Mouse (Mus musculus) 416B (cell line): Measurements from ENCODE around the gene Gm47429.
"Not testable (repeated sequence)": the region's sequence is repeated elsewhere in the genome, so short reads cannot be mapped to it uniquely, and the experiment has no call there.

Experiments used
- DNase-seq: peaks from one replicate; pipeline ENCODE4 v3.0.0; 2011; ENCODE audit warnings: low read depth

The Gm47429 gene

DNA sequence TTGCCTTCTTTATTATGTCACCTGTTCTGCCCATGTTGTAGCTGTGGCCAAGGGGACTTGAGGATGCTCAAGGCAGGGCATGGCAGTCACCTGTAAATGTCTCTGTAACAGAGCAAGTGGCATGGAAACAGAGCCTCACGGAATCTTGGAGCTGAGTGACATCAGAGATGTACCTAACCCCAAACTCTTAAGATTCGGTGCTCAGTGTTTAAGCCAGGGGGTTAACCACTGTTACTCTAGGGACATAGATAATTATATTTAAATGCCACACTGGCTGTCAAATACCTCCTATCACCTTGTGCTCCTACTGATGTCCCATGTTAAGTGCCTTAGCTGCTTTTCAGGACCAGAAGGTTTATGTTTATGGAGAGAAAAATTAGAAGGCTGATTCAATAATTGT lies at the start of gene Gm47429:
TSS of gene Gm47429 (minus strand) at position 101 of the 400 bp plus-strand sequence.
- DNase-seq, result no peak

DNA sequence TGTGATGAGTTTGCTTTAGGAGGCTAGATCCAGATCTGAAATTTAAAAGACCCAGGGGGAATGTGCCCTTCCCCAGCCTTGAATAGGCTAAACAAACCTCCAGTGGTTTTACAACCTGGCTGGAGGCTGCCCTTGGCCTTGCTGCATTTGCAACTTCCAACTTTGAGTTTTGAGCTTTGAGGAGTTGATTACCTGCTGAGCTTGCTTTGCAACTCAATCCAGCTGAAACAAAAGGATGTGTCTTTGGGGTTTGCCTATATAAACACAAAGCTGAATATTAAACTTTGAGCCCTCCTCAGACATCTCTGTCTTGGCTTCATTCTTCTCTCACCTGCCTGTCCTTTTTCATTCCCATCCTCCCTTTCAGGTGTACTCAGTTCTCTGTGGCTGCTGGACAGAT lies 44.8 kb upstream of the Gm47429 start:
- DNase-seq, result not testable (repeated sequence)

DNA sequence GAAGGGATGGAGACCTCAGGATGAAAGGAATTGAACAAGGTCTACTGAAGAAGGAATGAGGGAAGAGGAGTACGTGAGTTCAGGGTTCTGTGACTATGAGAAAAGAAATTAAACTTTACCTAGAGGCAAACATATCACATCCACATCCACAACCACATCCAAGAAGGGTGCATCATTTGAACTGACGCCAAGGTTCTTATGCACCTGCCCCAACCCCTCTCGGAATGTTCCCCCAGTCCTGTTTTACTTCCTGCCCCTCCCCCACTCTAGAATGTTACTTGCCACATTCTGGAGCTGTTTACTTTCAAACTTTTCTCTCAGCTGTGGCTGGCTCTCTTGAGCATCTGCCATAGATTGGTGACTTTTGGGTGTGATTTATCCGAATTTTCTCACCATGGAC lies 23.3 kb upstream of the Gm47429 start, which contains the start of gene Nutm2:
TSS of gene Nutm2 (plus strand) at position 301 of the 400 bp plus-strand sequence.
- DNase-seq, result no peak

DNA sequence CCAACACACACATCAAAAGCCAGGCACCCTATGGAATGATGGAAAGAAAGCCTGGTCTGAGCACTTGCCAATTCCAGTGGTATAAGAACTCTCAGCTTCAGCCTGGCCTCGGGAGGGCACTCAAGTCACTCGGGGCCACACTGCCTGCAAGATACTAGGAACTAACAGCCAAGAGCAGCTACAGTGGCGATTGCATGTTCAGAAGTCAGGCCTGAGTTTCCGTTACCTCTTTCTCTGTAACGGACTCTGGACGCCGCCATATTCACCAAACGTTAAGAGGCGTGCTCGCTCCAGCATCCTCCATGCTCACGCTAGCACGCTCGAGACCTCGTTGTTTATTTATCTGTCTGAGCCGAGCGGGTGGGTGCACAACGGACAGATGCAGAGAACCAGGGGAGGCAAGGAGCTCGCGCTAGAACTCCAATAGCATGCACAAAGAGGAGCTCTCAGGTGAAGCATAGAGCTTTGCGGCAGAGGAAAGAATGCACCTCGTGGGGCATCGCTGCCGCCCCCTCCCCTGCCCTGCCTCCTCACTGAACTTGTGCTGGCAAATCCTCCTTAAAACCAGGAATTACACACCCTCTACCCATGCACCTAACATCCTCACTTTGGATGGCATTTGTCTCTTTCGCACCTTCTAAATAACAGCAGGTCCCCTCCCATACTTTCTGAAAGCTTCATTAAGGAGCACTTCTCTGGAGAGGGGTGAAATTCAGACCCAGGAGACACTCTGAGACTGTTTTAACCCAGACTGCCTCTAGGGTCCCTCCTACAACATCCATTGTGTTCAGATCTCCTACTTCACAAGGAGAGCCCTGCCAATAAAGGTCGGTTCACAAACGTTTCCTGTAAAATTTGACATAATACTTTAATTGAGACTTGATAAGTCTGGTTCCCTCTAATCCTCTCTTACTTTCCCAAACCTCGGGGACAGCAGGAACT lies 21.2 kb upstream of the Gm47429 start:
- DNase-seq, result no peak

DNA sequence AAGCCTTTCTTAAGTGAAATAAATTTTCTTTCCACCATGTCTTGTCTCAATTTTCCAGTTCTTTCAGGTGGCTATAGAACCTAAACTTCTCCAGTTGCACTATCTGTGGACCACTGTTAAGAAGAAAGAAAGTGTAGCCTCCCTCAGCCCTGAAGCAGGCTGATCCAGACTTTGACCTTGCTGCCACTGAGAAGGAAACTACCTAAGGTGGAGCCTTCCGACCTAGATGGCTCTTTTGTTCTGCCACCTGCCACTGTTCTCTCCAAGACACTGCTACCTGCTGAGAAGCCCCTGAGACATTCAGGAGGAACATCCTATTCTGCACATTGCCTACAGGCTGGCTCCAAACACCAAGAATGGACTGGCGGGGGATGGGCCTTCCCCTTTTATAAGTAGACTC lies 16.7 kb upstream of the Gm47429 start:
- DNase-seq, result not testable (repeated sequence)

DNA sequence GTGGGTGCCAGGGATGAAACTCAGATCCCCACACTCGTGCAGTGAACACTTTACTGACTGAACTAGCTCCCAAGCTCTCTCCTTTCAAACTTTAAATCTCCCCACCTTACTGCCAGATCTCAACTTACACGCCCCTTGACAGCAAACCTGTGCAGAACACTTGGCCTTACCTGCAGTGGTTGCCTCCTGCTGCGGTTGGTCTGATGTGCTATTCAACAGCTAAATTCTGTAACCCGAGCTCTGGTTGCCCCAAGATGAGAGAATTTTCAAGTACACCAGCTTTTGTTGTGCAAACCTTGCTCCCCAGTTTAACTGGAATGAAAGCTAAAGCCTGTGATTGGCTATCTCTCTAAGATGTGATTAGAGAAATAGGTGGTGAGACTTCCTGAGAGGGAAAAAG lies 9.7 kb upstream of the Gm47429 start:
- no peak for DNase-seq

DNA sequence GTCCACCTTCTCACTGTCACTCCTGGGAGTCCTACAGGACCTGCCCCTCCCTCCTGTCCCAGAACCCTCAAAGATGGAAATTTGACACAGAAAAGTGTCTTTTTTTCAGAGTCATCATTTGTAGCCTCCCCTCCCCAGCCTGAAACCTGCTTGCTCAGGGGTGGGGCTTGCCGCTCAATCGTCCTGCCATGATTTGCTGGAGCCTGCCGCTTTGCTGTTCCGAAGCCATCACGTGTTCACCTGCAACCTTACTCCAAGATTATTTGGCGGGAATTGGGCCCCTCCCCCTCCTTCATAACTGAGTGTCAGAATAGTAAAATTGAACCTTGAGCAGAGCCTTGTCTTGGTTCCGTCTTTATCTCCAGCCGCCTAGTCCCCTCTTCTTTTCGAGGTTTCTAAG lies 8.6 kb upstream of the Gm47429 start:
- DNase-seq, result not testable (repeated sequence)

DNA sequence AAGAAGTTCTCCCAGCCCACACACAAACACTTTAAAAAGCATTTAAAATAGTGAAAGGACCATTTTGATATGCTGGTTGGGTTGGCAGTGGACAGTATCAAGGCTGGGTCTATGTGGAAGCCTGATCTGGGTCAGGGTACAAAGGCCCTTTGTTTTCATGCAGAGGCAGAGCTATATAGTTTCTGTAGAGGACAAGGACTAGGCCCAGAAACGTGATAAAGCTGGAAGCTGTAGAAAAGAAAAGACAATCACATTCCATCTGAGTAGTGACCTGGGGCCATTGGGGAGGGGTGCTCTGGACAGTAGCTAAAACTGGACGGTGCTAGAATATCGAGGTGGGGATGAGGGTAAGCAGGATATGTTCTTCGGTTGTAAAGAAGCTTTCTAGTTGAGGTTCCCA lies 1.5 kb upstream of the Gm47429 start:
- DNase-seq, result no peak

DNA sequence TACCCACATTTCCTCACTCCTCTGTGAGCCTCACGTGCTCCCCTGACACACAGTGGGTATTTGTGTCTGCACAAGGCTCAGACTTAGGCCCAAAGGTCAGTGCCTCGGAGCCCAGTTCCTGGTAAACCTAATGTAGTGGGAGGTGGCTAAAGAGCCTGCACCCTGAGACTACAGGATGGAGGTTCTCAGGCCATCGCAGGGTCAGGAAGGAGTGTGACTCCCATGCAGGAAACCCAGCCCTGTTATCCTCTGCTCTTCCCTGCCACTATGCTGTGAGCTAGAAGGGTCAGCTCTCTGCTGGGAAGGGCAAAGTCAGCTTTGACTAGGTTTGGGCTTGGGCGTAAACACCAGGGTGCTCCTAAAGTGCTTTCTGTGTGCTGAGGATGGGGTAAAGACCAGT lies 17.0 kb downstream of the Gm47429 start:
- no peak for DNase-seq

DNA sequence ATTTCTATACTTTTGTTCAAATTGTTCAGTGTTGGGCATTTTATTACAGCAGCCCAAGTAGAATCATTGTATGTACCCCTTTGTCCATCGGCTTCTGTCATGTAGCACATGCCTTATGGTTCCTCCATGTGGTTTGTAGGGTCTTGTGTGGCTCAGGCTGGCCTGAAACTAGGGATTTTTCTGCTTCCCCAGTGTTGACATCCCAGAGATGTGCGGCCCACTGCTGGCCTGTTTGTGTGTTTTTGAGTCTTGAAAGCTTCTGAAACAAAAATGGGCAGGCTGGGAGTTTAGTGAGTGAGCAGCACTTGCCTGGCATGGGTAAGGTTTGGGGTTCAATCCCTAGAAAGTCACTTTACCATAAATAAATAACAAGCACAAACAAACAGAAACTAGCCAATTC lies 19.2 kb downstream of the Gm47429 start:
- DNase-seq, result no peak

DNA sequence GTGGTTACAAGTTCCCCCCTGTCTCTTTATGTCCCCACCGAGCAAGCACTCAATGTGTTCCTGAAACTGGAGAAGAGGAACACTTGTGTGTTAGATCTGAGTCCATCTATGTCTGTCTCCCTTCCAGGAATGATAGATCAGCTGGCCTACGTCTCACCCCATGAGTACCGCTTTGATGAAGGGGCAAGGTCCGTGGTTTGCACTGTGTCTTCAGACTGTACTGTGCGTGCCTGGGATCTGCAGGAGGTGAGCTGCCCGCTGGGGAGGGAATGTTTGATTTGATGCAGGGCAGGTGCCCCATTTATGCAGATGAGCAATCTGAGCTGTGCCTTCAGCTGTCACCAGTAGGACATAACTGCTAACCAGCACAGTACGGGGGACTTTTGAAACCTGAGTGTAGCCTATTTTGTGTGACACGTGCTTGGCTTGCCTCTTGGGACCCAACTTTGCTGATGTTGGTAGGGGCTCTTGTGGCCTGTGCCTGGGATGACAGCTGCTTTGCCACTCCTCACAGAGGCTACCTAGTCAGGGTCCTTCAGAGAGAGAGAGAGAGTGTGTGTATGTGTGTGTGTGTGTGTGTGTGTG lies 20.0 kb downstream of the Gm47429 start:
- no peak for DNase-seq

DNA sequence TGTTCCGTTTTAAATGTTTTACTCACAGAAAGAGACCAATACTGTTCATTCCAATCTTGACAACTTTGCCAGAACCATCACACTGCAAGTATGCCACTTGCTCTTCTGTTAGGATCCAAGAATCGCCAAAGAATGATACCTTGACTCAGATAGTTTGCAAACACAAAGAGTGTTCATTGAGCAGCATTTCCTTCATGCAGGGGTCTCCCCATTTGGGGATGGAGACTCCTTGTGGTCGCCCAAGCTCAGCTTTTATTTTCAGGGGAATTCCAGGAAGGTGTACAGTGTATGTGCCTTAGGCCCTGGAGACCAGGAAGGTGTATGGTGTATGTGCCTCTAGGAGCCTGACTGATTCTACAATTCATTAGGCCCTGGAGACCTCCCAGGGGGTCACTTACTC lies 25.3 kb downstream of the Gm47429 start:
- DNase-seq, result no peak

DNA sequence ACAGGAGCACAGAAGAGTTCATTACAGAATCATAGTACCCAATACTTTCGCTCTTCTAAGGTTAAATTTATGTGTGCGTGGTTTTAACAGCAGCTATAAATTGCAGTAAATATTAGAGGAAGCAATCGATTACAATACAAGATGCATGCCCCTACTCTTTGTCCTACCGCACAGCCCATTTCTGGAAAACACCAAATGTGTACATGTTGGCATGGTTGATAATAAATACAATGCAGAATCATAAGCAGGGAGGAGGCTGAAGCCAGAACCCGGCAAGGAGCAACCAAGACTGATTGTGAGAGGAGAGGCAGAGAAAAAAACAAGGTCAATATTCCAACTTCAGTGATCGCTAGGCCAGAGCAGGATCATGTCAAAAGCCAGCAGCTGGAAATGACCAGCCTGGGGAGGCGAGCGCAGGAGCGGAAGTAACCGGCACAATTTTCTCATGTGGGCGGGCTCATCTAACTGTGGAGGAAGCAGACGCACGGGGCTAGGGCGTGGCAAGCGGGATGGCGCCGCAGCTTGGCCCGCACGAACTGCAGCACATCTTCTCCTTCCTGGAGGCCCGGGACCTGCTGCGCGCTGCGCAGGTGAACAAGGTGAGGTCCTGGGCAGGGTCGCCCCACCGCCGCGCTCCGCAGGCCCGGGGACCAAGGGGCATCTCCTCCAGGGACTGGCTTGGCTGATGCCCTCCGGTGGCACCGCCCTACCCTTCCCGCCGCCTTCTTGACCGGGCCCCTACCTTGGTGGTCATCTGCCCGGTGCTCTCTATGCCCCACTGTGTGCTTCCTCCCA lies 26.1 kb downstream of the Gm47429 start, which contains the start of gene Fbxw17:
TSS of gene Fbxw17 (plus strand) at position 476 of the 795 bp plus-strand sequence.
- peak; percentile 62 for DNase-seq
